Mouse (Mus musculus): ENCODE measurements around the gene Gm12800.
A peak's percentile ranks its signal among the peaks of the same experiment; 100 is the strongest.
"Not testable (repeated sequence)": the region's sequence is repeated elsewhere in the genome, so short reads cannot be mapped to it uniquely, and the experiment has no call there.

The Gm12800 gene

DNA sequence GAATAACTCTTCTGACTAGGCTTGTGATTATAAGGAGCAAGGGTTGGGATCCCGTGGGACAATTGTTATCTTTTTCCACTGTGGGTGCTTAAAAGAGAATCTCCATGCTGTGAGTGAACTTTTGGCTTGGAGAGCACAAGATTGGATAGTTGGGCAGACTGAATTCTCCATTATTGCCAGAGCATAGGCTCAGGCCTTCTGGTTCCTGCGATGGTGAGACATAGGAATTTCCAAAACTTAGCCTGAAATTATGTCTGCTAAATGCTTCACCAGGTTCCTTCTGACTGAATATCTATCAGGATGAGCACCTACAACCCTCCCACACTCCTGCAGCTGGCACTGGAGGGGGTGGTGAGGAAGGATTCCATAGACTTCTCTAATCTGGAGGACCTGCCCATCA is at the start of gene Gm12800:
Gene Gm12800, plus strand, starts transcription at position 301 of the 400 bp plus-strand sequence.
- not testable (repeated sequence) for DNase-seq

DNA sequence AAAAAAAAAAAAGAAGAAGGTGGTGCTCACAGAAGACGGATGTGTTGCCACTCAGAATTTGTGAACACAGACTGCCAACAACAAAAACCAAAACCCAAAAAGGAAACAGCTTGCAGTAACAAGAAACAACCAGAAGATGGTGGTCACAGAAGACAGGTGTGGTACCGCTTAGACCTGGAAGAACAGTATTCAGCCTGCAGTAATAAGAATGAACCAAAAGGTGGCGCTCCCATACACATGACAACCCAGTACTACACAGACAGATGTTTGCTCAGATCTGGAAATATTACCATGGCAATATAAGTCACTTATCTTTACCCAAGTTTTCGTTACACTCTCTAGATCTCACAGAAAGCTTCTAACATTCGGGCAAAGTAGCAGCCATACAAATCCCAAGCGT is 48.0 kb upstream of the Gm12800 start:
- peak; percentile 14 for DNase-seq

DNA sequence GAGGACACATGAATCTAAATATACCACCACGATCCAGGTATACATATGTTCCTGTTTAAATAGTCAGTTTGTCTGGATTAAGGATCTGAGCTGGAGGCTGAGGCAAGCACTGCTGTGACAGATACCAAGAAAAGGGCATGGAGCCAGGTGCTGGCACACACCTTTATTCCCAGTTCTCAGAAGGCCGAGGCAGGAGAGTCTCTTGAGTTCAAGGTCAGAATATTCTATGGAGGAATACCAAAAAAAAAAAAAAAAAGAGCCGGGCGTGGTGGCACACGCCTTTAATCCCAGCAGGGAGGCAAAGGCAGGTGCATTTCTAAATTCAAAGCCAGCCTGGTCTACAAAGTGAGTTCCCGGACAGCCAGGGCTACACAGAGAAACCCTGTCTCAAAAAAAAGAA is 46.6 kb upstream of the Gm12800 start:
- no peak for DNase-seq

DNA sequence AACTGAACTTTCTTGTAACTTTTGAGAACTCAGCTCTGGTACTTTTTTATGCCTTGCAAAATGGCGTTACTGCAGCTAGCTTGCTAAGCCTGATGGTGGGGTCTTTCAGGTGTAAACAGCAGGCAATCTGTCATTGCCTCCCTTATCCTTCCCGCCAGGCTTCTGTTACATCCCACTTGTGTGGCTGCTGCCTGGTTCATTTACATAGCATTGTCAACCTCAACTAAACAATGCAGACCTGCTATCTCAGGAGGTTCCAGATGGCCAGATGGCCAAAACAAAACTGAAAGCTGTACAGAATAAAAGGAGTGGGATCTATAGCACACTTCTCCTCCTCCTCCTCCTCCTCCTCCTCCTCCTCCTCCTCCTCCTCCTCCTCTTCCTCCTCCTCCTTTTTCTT is 36.9 kb upstream of the Gm12800 start:
- DNase-seq = not testable (repeated sequence)

DNA sequence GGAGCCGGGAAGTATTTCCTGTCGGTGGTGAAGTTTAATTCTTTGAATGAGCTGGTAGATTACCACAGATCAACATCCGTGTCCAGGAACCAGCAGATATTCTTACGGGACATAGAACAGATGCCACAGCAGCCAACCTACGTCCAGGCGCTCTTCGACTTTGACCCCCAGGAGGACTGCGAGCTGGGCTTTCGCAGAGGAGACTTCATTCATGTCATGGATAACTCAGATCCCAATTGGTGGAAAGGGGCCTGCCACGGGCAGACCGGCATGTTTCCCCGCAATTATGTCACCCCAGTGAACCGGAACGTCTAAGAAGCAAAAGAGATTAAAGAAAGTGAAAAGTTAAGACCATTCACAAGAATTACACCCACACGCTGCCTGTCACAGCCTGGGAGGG is 33.2 kb upstream of the Gm12800 start:
- not testable (repeated sequence) for DNase-seq

DNA sequence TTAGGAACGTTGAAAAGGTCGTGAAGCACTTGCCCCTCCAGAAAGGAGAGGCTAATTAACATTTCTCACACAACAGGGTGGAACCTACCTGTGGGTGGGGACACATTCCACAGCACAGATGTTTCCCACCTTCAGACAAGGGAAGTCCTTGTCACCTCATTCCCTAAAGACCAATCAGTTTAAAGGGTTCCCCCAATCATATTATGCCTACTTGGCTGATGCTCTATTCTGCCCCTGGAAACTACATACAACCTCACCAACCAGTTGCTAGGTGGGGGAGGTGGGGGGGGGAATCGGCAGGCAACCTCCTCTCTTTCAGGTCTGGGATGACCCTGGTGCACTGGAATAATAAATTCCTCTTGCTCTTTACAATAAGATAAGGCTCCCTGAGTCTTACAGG is 25.3 kb upstream of the Gm12800 start:
- no peak for DNase-seq

DNA sequence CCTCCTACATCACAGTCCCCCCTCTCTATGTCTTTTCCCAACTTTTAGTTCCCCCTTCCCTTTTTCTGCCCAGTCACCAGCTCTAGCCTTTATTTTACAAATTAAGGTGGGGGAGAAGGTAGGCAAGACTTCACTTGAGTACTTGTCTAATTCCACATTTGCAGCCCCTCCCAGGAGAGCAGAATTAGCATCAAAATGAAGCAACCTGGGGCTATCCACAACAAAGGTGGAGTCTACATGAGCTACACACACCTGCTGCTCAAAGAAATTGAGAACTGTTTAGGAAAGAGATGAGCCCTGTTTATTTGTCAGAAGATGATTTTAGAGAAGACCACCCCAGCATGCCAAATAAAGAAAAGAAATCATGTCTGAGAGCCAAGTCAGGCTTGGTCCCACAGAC is 19.5 kb upstream of the Gm12800 start:
- no peak for DNase-seq

DNA sequence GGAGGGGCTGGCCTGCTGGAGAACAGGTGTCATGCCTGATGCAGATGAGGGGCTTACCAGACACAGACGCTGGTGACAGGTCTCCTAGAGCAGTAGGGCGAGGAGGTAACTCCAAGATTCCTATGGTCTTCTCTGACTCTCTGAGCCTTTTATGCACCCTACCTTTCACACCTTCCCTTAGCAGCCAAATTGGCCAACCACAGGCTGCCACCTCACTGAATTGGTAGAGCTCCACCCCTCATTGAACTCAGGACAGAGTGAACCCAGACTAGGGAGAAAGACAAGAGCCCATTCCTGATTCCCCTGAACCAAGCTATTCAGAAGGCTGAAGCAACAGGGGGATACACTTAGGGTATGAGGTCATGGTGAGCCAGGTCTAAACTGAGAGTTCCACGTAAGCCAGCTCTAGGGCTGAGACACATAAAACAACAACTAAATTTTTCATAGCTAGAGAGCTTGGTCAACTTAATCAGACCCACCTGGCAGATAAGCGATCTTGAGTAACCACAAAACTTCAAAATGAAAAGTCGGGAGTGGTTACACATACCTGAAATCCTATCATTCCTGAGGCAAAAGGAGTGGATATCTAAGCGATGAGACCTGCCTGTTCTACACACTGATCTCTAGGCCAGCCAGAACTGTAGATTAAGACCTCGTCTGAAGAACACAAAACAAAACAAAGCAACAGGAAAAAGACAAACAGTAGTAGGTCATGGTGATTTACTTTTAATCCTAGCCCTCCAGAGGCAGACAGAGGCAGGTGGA is 15.1 kb upstream of the Gm12800 start, which contains the start of gene C130073F10Rik:
Gene C130073F10Rik, minus strand, starts transcription at position 134 of the 765 bp plus-strand sequence.
- no peak for DNase-seq

DNA sequence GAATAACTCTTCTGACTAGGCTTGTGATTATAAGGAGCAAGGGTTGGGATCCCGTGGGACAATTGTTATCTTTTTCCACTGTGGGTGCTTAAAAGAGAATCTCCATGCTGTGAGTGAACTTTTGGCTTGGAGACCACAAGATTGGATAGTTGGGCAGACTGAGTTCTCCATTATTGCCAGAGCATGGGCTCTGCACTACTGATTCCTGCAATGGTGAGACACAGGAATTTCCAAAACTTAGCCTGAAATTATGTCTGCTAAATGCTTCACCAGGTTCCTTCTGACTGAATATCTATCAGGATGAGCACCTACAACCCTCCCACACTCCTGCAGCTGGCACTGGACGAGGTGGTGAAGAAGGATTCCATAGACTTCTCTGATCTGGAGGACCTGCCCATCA is 31.2 kb downstream of the Gm12800 start, which contains the start of gene Gm12794:
Gene Gm12794, plus strand, starts transcription at position 301 of the 400 bp plus-strand sequence.
- not testable (repeated sequence) for DNase-seq
